Mouse (Mus musculus): Measurements from ENCODE around the gene Hist1h3a.

- TF ChIP-seq CTCF (IDR thresholded peaks at IDR 0.05; ENCODE audit: low read depth, low read length) (no peak), GATA2 (IDR thresholded peaks at IDR 0.05; ENCODE audit: borderline replicate concordance, low read depth, low read length) (no peak)
Measured at GRCm38 (mm10) chr13:23763242-23763585, 1.0 kb upstream of the Hist1h3a start.

Measured in G1E (cell line).